Comparison of ENCODE assay signal across 32 mouse cellular contexts in genomic region chr14:90447971-90448370, GRCm38 (mm10).
"Had no signal": no experiment of that assay in that cellular context is flagged by ENCODE, and none has a peak within 500 bp of the region (broad histone marks: within the 10 kb centered on the region; RNA-seq: fewer than 3 reads in every experiment).

No protein-coding gene starts in this region.

- H3K9me3 ChIP-seq: heart, embryonic 10.5 days; heart, embryonic 12.5 days; heart, embryonic 13.5 days; heart, embryonic 15.5 days; hindbrain, embryonic 10.5 days; hindbrain, embryonic 12.5 days; hindbrain, embryonic 13.5 days; hindbrain, embryonic 15.5 days; intestine, embryonic 15.5 days; kidney, embryonic 15.5 days had no signal

- H3K27me3 ChIP-seq: heart, embryonic 12.5 days; heart, embryonic 13.5 days; heart, embryonic 15.5 days; hindbrain, embryonic 12.5 days; hindbrain, embryonic 13.5 days; hindbrain, embryonic 15.5 days; intestine, embryonic 15.5 days; kidney, embryonic 15.5 days had no signal

- H3K27ac ChIP-seq: heart, embryonic 10.5 days; heart, embryonic 13.5 days; heart, embryonic 15.5 days; hindbrain, embryonic 10.5 days; hindbrain, embryonic 12.5 days; hindbrain, embryonic 13.5 days; hindbrain, embryonic 14.5 days; hindbrain, embryonic 15.5 days; hindbrain, postnatal 0 days; intestine, embryonic 15.5 days; kidney, embryonic 15.5 days; kidney, postnatal 0 days; layer of hippocampus, adult 2 months; left cerebral cortex, adult 2 months had no signal

- H3K4me3 ChIP-seq: heart, embryonic 10.5 days; heart, embryonic 12.5 days; heart, embryonic 13.5 days; heart, embryonic 15.5 days; hindbrain, embryonic 10.5 days; hindbrain, embryonic 12.5 days; hindbrain, embryonic 13.5 days; hindbrain, embryonic 15.5 days; intestine, embryonic 15.5 days; kidney, embryonic 15.5 days; layer of hippocampus, adult 2 months; left cerebral cortex, adult 2 months had no signal

- H3K9ac ChIP-seq: heart, embryonic 12.5 days; heart, embryonic 13.5 days; heart, embryonic 15.5 days; hindbrain, embryonic 12.5 days; hindbrain, embryonic 13.5 days; hindbrain, embryonic 14.5 days; hindbrain, embryonic 15.5 days; intestine, embryonic 15.5 days; kidney, embryonic 15.5 days had no signal

- H3K4me2 ChIP-seq: heart, embryonic 11.5 days; heart, embryonic 12.5 days; heart, embryonic 13.5 days; heart, embryonic 15.5 days; hindbrain, embryonic 12.5 days; hindbrain, embryonic 13.5 days; hindbrain, embryonic 14.5 days; hindbrain, embryonic 15.5 days; intestine, embryonic 15.5 days; kidney, embryonic 15.5 days had no signal

- H3K36me3 ChIP-seq: heart, embryonic 10.5 days; heart, embryonic 12.5 days; heart, embryonic 13.5 days; heart, embryonic 15.5 days; hindbrain, embryonic 10.5 days; hindbrain, embryonic 12.5 days; hindbrain, embryonic 13.5 days; hindbrain, embryonic 15.5 days; intestine, embryonic 15.5 days; kidney, embryonic 15.5 days had no signal

- DNase-seq: heart, postnatal 10 days; heart, postnatal 14 days; heart, postnatal 36 days; heart, postnatal 4 days; kidney, adult 11 months; kidney, adult 18-20 months; kidney, adult 2 months; kidney, adult 8-10 months; kidney, adult 9 months; kidney, postnatal 10 days; kidney, postnatal 14 days; kidney, postnatal 25 days; kidney, postnatal 36 days; kidney, postnatal 4 days; layer of hippocampus, adult 9-11 months; layer of hippocampus, postnatal 36 days had no signal

- H3K4me1 ChIP-seq: heart, embryonic 10.5 days; heart, embryonic 12.5 days; heart, embryonic 13.5 days; heart, embryonic 15.5 days; hindbrain, embryonic 10.5 days; hindbrain, embryonic 12.5 days; hindbrain, embryonic 13.5 days; hindbrain, embryonic 15.5 days; intestine, embryonic 15.5 days; kidney, embryonic 15.5 days had no signal
